Mouse (Mus musculus) megakaryocyte progenitor cell, adult 5-6 weeks (primary cell): ENCODE results near the gene Kcnh7. TPM values are rescaled to one million over a fixed set of nuclear protein-coding genes. Genes with fewer than 3 reads are reported as not detected.

ENCODE experiments used
- ATAC-seq: replicated peaks from 2 replicates; pipeline ENCODE4 v1.8.0; 2016; ENCODE audit warnings: mild to moderate bottlenecking, moderate TSS enrichment, inconsistent platforms; ENCODE audit not compliant: poor library complexity
- total RNA-seq, 2 experiments: library from RNA; stranded (forward) in 1 of 2; stranded (reverse) in 1 of 2; fragments of 157-497, 149-512 nt in 1 of 2; fragments of 200-1000 nt in 1 of 2; gene quantifications; 2 replicates each; pipeline versions ENCODE4 v1.2.3 to v1.2.4; 2015 to 2017

The Kcnh7 gene
- total RNA-seq, 2 experiments from 2014 or later: under 0.01 TPM; not detected in 1

GRCm38 (mm10) chr2:62651890-62652289 is 532.2 kb downstream of the Kcnh7 start:
- 0 out of 2 replicates have a peak, but pooled peaks have one; percentile 9 for ATAC-seq

GRCm38 (mm10) chr2:62646671-62647289 is 537.3 kb downstream of the Kcnh7 start:
- ATAC-seq: no peak

DNA sequence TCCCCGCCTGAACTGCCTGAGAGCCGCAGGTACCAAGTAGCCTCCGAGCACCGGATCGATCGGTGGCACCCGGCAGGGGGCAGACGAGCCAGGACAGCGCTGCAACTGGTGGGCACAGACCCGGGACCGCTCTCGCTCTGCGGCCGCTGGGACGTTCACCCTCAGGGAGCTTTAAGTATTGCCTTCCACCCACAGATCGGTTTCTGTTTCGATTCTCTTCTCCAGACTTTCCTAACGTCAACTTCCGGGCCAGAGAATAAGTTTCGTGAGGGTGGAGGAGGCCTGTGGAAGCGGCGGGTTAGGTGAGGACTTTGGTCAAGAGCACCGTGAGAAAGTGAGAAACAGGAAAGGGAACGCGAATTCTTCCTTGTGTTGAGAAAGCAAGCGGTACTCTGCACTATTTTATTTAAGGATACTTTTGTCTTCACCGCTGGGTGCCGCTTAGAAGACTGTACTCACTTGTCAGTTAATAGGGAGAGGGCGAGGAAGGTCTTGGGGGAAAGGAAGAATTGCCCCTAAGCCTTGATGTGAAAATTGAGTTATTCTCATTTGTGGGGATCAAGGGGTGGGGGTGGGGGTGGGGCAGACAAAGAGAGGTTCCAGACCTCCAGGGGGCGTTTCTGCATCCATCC is 538.0 kb downstream of the Kcnh7 start, which contains the start of gene Ifih1:
Gene Ifih1, minus strand, starts transcription at position 242 of the 632 bp plus-strand sequence.
- ATAC-seq: peak; percentile 83

DNA sequence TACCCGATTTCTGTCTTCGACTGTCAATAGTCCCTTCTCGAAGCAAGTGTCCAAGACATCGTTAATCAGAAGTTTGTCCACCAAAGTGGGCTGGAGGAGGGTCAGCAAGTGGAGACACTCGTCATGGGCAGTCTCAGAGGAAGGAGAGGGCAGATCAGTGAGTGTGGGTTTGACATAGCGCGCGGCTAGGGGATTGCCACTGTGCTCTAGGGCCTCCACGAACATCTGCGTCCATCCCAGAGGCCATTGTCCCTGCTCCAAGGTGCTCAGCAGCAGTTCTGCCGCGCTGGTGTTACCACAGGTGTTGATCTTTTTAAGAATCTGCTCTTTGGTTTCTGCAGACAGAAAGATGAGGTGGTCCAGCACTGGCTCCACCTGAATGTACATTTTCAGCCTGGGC is 538.6 kb downstream of the Kcnh7 start:
- peak; percentile 27 for ATAC-seq

DNA sequence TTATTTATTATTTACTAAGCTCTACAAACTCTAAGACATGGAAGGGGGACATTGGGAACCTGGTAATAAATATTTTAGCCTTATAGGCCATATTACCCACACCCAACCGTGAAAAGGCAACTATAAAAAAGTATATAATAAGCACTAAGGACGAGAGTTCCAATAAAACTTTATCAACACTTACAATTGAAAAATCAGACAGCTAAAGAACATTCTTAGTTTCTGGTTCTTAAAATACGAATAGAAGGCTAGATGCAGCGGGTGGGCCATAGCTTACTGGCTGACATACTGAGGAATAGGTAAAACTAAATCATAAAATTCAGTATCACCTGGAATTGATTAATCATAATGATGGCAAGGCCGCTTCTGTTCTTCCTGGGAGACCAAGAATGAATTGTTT is 539.2 kb downstream of the Kcnh7 start:
- no peak for ATAC-seq
